Mouse (Mus musculus) kidney, adult 11 months (tissue): ENCODE data around the gene Matn1.

ENCODE experiments used
- DNase-seq: peaks from one replicate; pipeline ENCODE4 v3.0.0; 2022

Matn1 gene

GRCm38 (mm10) chr4:130918805-130919749, 25.1 kb upstream of the Matn1 start:
- DNase-seq = no peak

- no peak for DNase-seq
Observed at GRCm38 (mm10) chr4:130919750-130920356, 24.3 kb upstream of the Matn1 start.

GRCm38 (mm10) chr4:130920951-130921693, 23.1 kb upstream of the Matn1 start:
- DNase-seq = no peak

- DNase-seq = no peak
Observed at GRCm38 (mm10) chr4:130921986-130922385, 22.2 kb upstream of the Matn1 start.

GRCm38 (mm10) chr4:130926274-130926673, 17.9 kb upstream of the Matn1 start:
- DNase-seq = no peak

GRCm38 (mm10) chr4:130927821-130928220, 16.4 kb upstream of the Matn1 start:
- DNase-seq = no peak

- no peak for DNase-seq
Observed at GRCm38 (mm10) chr4:130942644-130943043, 1.5 kb upstream of the Matn1 start.

- no peak for DNase-seq
Observed at GRCm38 (mm10) chr4:130944779-130945178, 594 bp downstream of the Matn1 start.

- no peak for DNase-seq
Observed at GRCm38 (mm10) chr4:130947094-130947647, 3.0 kb downstream of the Matn1 start.

- no peak for DNase-seq
Observed at GRCm38 (mm10) chr4:130949821-130950384, 5.7 kb downstream of the Matn1 start.

- no peak for DNase-seq
Observed at GRCm38 (mm10) chr4:130952531-130952930, 8.3 kb downstream of the Matn1 start.

- DNase-seq = no peak
Observed at GRCm38 (mm10) chr4:130957156-130957555, 13.0 kb downstream of the Matn1 start.

GRCm38 (mm10) chr4:130958812-130959211, 14.6 kb downstream of the Matn1 start:
- DNase-seq = no peak

GRCm38 (mm10) chr4:130959678-130960077, 15.5 kb downstream of the Matn1 start:
- DNase-seq = no peak

GRCm38 (mm10) chr4:130960118-130960734, 16.0 kb downstream of the Matn1 start:
- DNase-seq = peak; percentile 40

GRCm38 (mm10) chr4:130971278-130971677, 27.1 kb downstream of the Matn1 start:
- no peak for DNase-seq

GRCm38 (mm10) chr4:130972421-130972829, 28.2 kb downstream of the Matn1 start:
- no peak for DNase-seq

- DNase-seq = no peak
Observed at GRCm38 (mm10) chr4:130973332-130974263, 29.4 kb downstream of the Matn1 start.

GRCm38 (mm10) chr4:130978981-130979380, 34.8 kb downstream of the Matn1 start:
- DNase-seq = no peak

- DNase-seq = no peak
Observed at GRCm38 (mm10) chr4:130984416-130985182, 40.4 kb downstream of the Matn1 start.
